Comparison of ENCODE assay signal across 17 mouse cellular contexts in the genomic region with DNA sequence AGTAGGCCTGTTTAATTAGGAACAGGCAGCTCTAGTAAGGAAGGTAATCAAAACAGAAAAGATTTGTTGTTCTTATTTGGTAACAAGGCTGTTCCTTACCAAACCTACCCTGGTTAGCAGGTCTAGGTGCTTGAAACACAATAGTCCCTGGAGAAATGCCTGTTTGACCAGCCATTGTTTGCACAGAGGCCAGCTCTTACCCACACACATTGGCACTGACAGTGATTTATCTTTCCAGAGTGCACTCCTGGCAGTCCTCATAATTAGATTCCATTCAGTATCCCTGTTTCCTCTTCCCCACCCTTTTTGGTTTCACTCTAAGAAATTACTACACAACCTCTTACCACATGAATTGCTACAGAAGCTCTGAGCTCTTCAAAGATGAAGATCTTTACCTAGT.
DNase-seq lines count a peak whose midpoint lies in the region.
"Had no signal": no experiment of that assay in that cellular context is flagged by ENCODE, and none has a peak within 500 bp of the region (broad histone marks: within the 10 kb centered on the region; RNA-seq: fewer than 3 reads in every experiment).

No protein-coding gene starts in this region.

- DNase-seq in 3T3-L1 (ENCODE audit: low read depth, low spot score), result peak; percentile 16
- peak; percentile 59 for DNase-seq in MN1 (ENCODE audit: low spot score)
- DNase-seq in gonadal fat pad, adult 2 months (ENCODE audit: low read depth), result peak; percentile 71
- no peak for DNase-seq in thymus, postnatal 25 days
- no peak for DNase-seq in right cerebral cortex, postnatal 10 days (ENCODE audit: low spot score in 2 of 2)
- DNase-seq: adrenal gland, adult 2 months; adrenal gland, postnatal 10 days; adrenal gland, postnatal 25 days; B cell, adult 2 months; cerebellum, adult 11 months; cerebellum, adult 18-20 months; cerebellum, adult 8-10 months; cerebellum, adult 9-11 months; cerebellum, postnatal 14 days; cerebellum, postnatal 36 days; embryo, embryonic 11 days; forebrain, postnatal 0 days had no signal

Comparison
In these comparisons a context has a peak if more than half of its experiments do, and no peak if none do; other contexts are left out.
1. DNase-seq: peak in 3T3-L1 (single experiment), MN1 (single experiment) and gonadal fat pad, adult 2 months (single experiment); none in thymus, postnatal 25 days (single experiment) and right cerebral cortex, postnatal 10 days (0 of 2).